Mouse (Mus musculus) bone marrow macrophage, adult 2 months (primary cell): ENCODE data around the gene Spg21. TPM values are rescaled to one million over a fixed set of nuclear protein-coding genes. Genes with fewer than 3 reads are reported as not detected.

Experiments used
- H3K27ac ChIP-seq: 2 replicates; pipeline ENCODE4 v1.5.1; 2012; ENCODE audit warnings: low read depth, low read length; ENCODE audit not compliant: insufficient read depth
- H3K4me1 ChIP-seq: 2 replicates; pipeline ENCODE4 v1.6.1; 2012; ENCODE audit warnings: low read length; ENCODE audit not compliant: control insufficient read depth, insufficient read depth
- H3K4me3 ChIP-seq: 2 replicates; pipeline ENCODE4 v1.5.1; 2012; ENCODE audit warnings: mild to moderate bottlenecking, low read length, moderate library complexity; ENCODE audit not compliant: insufficient read depth
- CTCF ChIP-seq: IDR thresholded peaks from 2 replicates; pipeline ENCODE4 v1.5.1; 2012; ENCODE audit warnings: low read depth, mild to moderate bottlenecking, low read length, moderate library complexity
- POLR2A ChIP-seq: IDR thresholded peaks from 2 replicates; pipeline ENCODE4 v1.6.1; 2012; ENCODE audit warnings: mild to moderate bottlenecking, low read depth, low read length, borderline replicate concordance
- polyA plus RNA-seq: library from polyadenylated mRNA; stranded (reverse); fragments of >200 nt; gene quantifications from 2 replicates; pipeline ENCODE4 v1.2.4, GENCODE M21; 2012; ENCODE audit not compliant: missing spikeins, insufficient read depth, insufficient read length

Gene Spg21
- polyA plus RNA-seq, 1 experiment: 104 TPM

DNA sequence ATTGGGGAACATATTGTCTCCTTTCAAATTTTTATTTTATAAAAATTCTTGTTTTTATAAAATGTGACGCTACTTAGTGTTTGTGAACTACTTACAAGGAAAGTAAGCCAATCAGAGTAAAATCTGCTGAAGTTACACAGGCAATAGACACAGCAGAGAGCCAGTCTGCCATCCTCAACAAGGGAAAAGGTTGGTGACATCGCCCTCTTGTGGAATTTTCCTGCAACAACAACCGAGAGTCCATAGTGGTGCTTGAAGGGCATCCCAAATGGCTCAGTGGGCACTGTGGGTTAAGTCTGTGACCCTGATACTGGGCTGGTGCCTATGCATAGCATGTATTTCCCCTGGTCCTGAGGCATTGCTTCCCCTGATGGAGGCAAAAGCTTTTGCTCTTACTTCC is 28.5 kb upstream of the Spg21 start:
- Histone ChIP-seq H3K27ac (no peak overlapping the region), H3K4me1 (peaks cover 9% of the 10 kb centered on the region; the same call in 1 of the 2 replicates), H3K4me3 (no peak overlapping the region)
- TF ChIP-seq POLR2A: no peak
- TF ChIP-seq CTCF: peak; percentile 31; the same call in 1 of the 2 replicates

DNA sequence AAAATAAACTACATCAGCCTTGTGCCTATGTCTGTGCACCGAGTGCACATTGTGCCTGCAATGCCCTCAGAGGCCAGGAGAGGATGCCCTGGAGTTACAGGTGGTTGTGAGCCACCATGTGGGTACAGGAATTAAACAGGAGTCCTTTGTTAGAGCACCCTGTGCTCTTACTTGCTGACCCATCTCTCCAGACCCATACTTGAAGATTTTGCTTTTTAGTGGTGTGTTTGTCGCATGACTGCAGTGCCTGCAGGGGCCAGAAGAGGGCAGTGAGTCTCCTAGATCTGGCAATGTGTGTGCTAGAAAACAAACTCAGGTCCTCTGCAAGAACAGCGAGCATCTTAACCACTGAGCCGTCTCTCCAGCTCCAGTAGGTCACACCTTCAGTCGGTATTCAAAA is 26.6 kb upstream of the Spg21 start:
- Histone ChIP-seq H3K4me3 (no peak overlapping the region), H3K27ac (no peak overlapping the region), H3K4me1 (peaks cover 9% of the 10 kb centered on the region; the same call in 1 of the 2 replicates)
- peak; percentile 45 for TF ChIP-seq CTCF
- no peak for TF ChIP-seq POLR2A

DNA sequence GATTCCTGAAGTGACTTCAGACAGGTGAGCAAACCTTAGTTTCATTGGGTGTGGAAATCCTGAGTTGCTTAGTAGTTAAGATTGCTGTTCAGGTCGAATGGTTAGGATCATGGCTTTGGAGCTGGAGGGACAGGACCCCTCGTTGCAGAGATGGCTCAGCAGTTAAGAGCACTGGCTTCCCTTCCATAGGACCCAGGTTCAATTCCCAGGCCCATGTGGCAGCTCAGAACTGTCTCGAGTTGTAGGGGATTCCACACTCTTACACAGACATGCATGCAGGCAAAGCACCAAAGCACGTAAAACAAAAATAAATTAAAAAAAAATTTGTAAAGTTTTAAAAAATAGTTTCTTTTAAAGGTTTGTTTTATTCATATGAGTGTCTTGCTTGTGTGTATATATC is 25.5 kb upstream of the Spg21 start:
- H3K4me1 ChIP-seq: peaks cover 9% of the 10 kb centered on the region; the same call in 1 of the 2 replicates
- TF ChIP-seq CTCF: no peak
- TF ChIP-seq POLR2A: no peak
- H3K4me3 ChIP-seq: no peak overlapping the region
- no peak overlapping the region for H3K27ac ChIP-seq

DNA sequence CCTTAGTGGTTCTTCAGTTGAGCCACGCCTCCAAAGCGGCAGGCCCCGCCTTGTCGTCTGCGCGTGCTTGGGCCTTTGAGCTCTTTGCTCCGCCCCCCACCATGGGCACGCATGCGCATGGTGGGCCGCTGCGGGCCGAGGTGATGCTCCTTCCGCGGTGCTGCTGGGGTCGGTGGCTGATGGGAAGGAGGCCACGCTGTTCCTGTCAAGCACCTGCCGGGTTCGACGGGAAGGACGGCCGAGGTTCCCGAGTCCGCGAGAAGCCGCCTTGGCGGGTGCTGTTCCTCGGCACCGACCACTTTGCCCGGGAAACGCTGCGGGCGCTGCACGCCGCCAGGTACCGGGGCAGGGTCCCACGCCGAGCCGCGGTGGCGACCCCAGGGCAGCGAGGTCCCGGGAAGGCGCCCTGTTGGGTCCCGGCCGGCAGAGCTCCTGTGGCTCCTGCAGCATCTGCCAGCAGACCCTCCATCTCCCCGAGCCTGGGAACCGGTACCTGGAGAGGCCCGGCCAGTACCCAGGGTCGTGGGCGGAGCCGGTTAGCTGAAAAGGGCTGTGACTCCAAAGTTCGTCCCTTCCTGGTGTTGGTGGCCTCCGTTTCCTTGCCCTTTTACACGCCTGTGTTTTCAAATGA is 25.0 kb upstream of the Spg21 start, which contains the start of gene Mtfmt:
TSS of gene Mtfmt (plus strand) at position 112 of the 631 bp plus-strand sequence.
- no peak for TF ChIP-seq CTCF
- no peak for TF ChIP-seq POLR2A
- H3K27ac ChIP-seq: no peak within 1 kb of the TSS

DNA sequence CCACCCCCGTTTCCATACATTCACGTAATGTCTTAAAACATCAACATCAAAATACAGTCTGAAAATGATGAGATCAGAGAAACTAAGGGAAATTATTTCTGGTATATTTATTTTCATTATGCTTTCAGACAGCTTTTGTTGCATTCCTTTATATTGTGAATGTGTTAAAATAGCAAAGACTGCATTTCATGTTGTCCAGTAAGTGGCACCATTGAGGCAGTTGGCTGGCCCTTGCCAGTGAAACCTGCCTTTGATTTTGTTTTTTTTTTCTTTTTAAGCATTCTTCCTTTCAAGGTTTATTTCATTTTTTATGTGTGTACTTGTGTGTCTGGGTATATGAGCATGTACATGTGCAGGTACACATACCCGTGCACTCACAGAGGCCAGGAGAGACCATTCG is 16.1 kb upstream of the Spg21 start:
- no peak overlapping the region for H3K27ac ChIP-seq
- H3K4me3 ChIP-seq: no peak overlapping the region
- no peak for TF ChIP-seq CTCF
- no peaks in the 10 kb centered on the region for H3K4me1 ChIP-seq

More for the DNA sequence above, 25.0 kb upstream of the Spg21 start, which contains the start of gene Mtfmt:
- Histone ChIP-seq H3K4me1 (peaks cover 9% of the 10 kb centered on the region; the same call in 1 of the 2 replicates), H3K4me3 (peak within 1 kb of the TSS; percentile 84)

DNA sequence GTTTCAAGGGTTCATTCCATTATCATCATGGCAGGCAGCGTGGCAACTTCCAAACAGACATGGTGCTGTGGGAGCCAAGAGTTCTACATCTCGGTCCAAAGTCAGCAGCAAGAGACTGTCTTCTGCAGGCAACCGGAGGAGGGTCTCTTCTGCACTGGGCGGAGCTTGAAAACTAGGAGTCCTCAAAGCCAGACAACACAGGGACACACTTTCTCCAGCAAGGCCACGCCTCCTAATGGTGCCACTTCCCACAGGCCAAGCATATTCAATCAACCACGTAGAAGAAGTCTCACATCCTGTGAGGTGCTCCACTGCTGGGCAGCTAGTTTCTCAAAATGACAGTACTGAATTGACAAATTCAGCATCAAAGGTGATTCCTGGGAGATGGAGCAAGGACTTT is 12.8 kb upstream of the Spg21 start:
- TF ChIP-seq POLR2A (no peak), CTCF (no peak)
- no peaks in the 10 kb centered on the region for H3K4me1 ChIP-seq
- no peak overlapping the region for H3K27ac ChIP-seq
- no peak overlapping the region for H3K4me3 ChIP-seq

DNA sequence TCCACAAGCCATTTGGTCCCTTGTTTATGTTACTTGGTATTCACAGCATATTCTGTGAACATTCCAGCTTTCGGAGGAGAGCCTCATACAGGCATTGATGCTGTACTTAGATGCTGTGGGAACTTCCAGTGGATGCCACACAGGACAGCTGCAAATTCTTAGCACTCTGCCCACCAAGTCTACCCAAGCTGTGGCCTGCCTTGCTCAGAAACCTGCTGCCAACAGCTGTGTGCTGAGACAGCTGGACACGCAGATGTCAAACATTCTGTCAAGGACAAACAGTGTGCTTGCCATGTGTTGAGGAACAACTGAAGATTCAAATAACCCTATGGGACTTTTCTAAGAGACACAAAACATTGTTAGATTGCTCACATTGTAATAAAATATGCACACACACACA is 1.8 kb upstream of the Spg21 start:
- Histone ChIP-seq H3K4me1 (peaks cover 22% of the 10 kb centered on the region), H3K27ac (no peak overlapping the region), H3K4me3 (no peak overlapping the region)
- TF ChIP-seq CTCF (no peak), POLR2A (no peak)

DNA sequence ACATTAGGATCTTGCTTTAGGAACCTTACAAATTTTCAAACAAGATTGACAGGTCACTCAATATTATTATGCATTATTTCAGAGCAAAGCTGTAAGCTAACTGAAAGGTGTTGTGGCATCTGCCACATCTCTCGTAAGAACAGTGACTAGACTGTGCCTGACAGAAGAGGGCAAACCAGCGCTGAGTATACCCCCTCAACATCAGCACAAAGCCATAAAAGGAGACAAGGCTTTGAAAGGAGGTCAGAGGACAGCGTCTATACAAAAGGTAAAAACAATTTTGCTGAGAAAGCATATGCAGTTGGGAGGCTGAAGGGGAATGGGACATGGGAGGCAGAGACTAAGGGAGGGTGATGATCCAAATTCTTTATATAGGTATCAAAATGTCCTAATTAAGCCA is 549 bp upstream of the Spg21 start:
- Histone ChIP-seq H3K4me1 (peaks cover 30% of the 10 kb centered on the region), H3K27ac (peak overlapping the region; percentile 58), H3K4me3 (peak overlapping the region; percentile 11; the same call in 1 of the 2 replicates)
- no peak for TF ChIP-seq CTCF
- TF ChIP-seq POLR2A: no peak

DNA sequence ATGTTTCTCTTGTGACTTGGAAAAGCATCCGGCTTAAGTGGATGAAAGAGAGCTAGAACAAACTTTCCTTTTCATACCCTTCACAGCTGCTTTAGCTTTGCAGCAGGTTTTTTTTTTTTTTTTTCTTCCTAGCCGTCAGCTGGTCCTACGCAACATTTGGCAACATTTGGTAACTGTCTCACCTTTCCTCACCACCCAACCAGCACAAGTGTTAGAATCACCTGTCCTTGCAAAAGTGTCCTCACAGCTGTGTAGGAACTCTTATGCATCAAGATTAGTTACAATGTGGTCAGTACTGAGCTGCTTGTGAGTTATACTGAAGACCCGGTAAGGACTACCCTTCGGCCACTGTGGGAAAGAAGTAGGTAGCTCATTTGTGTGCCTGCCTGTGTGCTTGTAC is 1.8 kb downstream of the Spg21 start:
- peaks cover 30% of the 10 kb centered on the region for H3K4me1 ChIP-seq
- no peak overlapping the region for H3K27ac ChIP-seq
- TF ChIP-seq CTCF (no peak), POLR2A (no peak)
- no peak overlapping the region; the same call in 1 of the 2 replicates for H3K4me3 ChIP-seq

DNA sequence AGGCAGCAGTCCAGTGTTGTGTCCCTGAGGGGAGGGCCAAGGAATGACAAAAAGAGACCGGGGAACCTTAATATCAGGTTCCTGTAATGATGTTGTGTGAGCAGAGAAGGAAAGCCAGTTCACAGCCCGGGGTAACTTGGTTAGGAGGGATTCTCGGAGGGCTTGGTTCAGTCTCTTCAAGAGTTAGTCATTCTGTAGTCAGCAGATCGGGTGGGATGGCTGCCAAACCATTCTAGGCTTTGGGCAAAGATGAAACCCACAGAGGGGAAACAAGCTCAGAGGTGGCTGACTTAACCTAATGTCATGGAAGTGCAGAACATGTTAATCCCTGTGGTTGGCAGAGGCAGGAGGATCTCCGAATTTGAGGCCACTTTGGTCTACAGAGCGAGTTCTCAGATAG is 3.4 kb downstream of the Spg21 start:
- peak overlapping the region; percentile 60 for H3K27ac ChIP-seq

More for the DNA sequence above, 3.4 kb downstream of the Spg21 start:
- H3K4me3 ChIP-seq: peak overlapping the region; percentile 27; the same call in 1 of the 2 replicates
- peaks cover 30% of the 10 kb centered on the region for H3K4me1 ChIP-seq
- TF ChIP-seq CTCF: no peak
- no peak for TF ChIP-seq POLR2A
